Mouse (Mus musculus): Measurements from ENCODE around the gene Ss18l1. TPM values are rescaled to one million over a fixed set of nuclear protein-coding genes. Genes with fewer than 3 reads are reported as not detected.

Ss18l1 gene
- polyA plus RNA-seq, 1 experiment from 2014 or later = 8.6 TPM

DNA sequence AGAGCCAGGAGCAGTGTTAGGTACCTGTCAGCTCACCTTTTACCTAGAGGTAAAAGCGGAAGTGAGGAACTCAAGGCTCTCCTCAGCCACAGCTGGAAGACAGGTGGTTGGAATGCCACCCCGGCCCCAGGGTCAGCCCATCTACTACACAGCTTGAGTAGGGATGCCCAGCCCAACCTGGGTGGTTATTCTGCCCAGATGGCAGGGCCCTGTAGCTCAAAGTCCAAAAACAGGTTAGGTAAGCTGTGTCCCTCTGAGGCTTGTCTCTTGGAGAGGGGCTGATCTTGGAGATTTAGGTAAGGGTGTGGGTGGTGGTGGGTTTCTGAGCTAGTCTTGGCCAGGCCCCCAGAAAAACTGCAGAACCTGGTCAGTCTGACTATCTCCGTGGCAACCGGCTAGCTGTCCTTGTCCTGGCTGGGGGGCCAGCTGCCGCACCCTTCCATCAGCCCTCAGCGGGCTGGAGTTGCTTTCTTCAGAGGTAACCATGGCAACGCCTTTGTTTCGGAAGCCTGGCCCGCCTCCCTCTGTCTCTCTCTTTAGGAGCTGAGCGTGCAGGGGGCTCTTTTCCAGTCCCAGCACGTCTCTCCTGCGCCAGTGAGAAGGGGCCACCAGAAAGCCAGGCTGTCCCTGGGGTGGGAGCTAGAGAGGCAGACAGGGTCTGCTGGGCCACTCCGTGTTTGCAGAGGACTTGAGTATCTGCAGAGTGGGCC, 75.3 kb downstream of the Ss18l1 start:
- Histone ChIP-seq H3K4me3 (peak overlapping the region; percentile 96), H3K27me3 (ENCODE audit: low read depth, poor library complexity, severe bottlenecking) (no peaks in the 10 kb centered on the region; the same call in 1 of the 2 replicates), H3K9me3 (replicated peaks) (no peaks in the 10 kb centered on the region), H3K4me1 (peaks cover 67% of the 10 kb centered on the region), H3K36me3 (no peaks in the 10 kb centered on the region), H3K27ac (replicated peaks) (peak overlapping the region; percentile 93)
- peak; percentile 89 for DNase-seq (ENCODE audit: low spot score)
- 9% methylated on average over 13 of the region's 13 CpGs for WGBS

DNA sequence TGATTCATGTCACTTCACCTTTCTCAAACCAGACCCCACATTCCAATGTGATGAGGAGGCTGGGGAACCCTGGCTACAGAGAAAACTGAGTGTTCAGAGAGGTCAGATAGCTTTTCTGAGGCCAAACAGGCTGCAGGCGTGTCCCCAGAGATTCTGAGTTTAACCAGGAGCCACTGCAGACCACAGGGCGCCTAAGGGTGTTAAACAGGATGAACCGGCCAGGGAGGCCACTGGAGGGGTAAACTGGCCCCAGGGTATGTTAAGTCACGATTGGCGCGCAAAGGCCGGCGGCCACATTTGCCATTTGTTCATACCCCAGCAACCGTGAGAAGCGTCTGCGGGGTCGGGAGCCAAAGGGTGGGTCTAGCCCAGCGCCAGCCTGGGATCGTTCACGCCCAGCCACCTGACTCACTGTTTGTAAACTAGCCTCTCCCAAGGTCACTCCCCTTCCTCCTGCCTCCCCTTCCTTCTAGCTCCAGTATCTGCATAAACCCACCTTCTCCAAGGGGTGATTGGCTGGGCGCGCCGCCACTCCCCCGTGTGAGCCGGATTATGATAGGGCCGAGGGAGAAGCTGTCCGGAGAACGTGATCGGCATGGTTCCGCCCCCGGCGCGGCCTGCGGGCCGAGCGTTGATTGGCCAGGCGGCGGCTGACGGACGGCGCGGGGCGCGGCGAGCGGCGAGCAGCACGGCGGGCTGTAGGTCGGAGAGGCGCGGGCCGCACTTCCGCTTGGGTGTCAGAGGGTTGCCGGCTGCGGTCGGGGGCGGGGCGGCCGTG, 76.5 kb downstream of the Ss18l1 start, which contains the start of gene Osbpl2:
Osbpl2 (plus strand) TSS at position 646 of the 778 bp plus-strand sequence.
- H3K36me3 ChIP-seq = peaks cover 8% of the 10 kb centered on the region
- peaks cover 64% of the 10 kb centered on the region for H3K4me1 ChIP-seq
- no peaks in the 10 kb centered on the region for H3K9me3 ChIP-seq (replicated peaks)
- WGBS = under 1% methylated on average over 55 of the region's 55 CpGs
- H3K4me3 ChIP-seq = peak within 1 kb of the TSS; percentile 96
- peak; percentile 100 for DNase-seq (ENCODE audit: low spot score)
- H3K27me3 ChIP-seq (ENCODE audit: low read depth, poor library complexity, severe bottlenecking) = no peaks in the 10 kb centered on the region; the same call in 1 of the 2 replicates
- H3K27ac ChIP-seq (replicated peaks) = peak within 1 kb of the TSS; percentile 93

Other genes with a start within 250 kb of the Ss18l1 start
- 3.5 and 4.0 TPM in 2 replicates for gene Taf4, start 65.9 kb upstream of the Ss18l1 start, polyA plus RNA-seq (2016; fragmentation: Nextera tagmentation; extraction: Ambion mirVana)
- gene Lsm14b, start 17.5 kb upstream of the Ss18l1 start, polyA plus RNA-seq (2016; fragmentation: Nextera tagmentation; extraction: Ambion mirVana) = 9.4 and 10.4 TPM in 2 replicates
- gene Psma7, start 76 bp upstream of the Ss18l1 start, polyA plus RNA-seq (2016; fragmentation: Nextera tagmentation; extraction: Ambion mirVana) = 784 and 855 TPM in 2 replicates
- 33.2 and 37.9 TPM in 2 replicates for gene Mtg2, start 28.1 kb downstream of the Ss18l1 start, polyA plus RNA-seq (2016; fragmentation: Nextera tagmentation; extraction: Ambion mirVana)
- 1.2 and 2.7 TPM in 2 replicates for gene Hrh3, start 62.0 kb downstream of the Ss18l1 start, polyA plus RNA-seq (2016; fragmentation: Nextera tagmentation; extraction: Ambion mirVana)
- gene Osbpl2, start 76.8 kb downstream of the Ss18l1 start, polyA plus RNA-seq (2016; fragmentation: Nextera tagmentation; extraction: Ambion mirVana) = 30.5 and 43.3 TPM in 2 replicates
- gene Adrm1, start 129.0 kb downstream of the Ss18l1 start, polyA plus RNA-seq (2016; fragmentation: Nextera tagmentation; extraction: Ambion mirVana) = 270 and 277 TPM in 2 replicates
- 5.3 and 6.4 TPM in 2 replicates for gene Lama5, start 183.3 kb downstream of the Ss18l1 start, polyA plus RNA-seq (2016; fragmentation: Nextera tagmentation; extraction: Ambion mirVana)
- 409 and 515 TPM in 2 replicates for gene Rps21, start 214.9 kb downstream of the Ss18l1 start, polyA plus RNA-seq (2016; fragmentation: Nextera tagmentation; extraction: Ambion mirVana)
- gene Cables2, start 231.0 kb downstream of the Ss18l1 start, polyA plus RNA-seq (2016; fragmentation: Nextera tagmentation; extraction: Ambion mirVana) = 12.1 and 14.0 TPM in 2 replicates
- gene Rbbp8nl, start 247.4 kb downstream of the Ss18l1 start, polyA plus RNA-seq (2016; fragmentation: Nextera tagmentation; extraction: Ambion mirVana) = 0.11 TPM in 1 of 2 replicates, not detected in the other